Mouse (Mus musculus) G1E (cell line): ENCODE data around the gene Rbm8a2.

Source experiments
- CTCF ChIP-seq: IDR thresholded peaks from 2 replicates; pipeline ENCODE4 v1.5.1; 2012; ENCODE audit warnings: low read depth, low read length, inconsistent platforms, mixed read lengths
- TAL1 ChIP-seq: conservative IDR thresholded peaks from 2 replicates; pipeline ENCODE4 v1.6.1; 2012; ENCODE audit warnings: low read depth, low read length, inconsistent platforms, mixed read lengths

DNA sequence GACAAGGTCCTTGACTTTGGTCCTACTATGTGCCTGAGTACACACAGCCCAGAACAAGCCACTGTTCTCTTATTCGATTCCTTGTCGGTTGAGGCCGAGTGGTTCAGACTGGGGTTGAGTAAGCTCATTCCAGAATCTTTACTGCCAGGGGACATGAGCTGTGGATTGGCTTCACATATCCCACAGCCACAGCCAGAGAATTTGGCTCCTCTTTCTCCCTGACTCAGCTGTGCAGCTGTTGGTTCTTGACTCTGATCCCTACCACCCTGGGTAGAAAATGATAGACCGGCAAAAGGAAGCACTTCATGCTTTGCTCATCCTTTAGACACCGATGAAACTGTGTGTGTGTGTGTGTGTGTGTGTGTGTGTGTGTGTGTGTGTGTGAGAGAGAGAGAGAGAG, 47.5 kb downstream of the Rbm8a2 start:
- TF ChIP-seq CTCF (no peak), TAL1 (no peak)
